Mouse (Mus musculus) mature B cell (primary cell): ENCODE measurements around the gene Fbxl16.

Experiments used
- in situ Hi-C: fragments of 300-500 bp; cut with MboI; formaldehyde crosslinking; loops from 2 replicates; pipeline ENCODE4 v1.14.3; 2019

The Fbxl16 gene

DNA sequence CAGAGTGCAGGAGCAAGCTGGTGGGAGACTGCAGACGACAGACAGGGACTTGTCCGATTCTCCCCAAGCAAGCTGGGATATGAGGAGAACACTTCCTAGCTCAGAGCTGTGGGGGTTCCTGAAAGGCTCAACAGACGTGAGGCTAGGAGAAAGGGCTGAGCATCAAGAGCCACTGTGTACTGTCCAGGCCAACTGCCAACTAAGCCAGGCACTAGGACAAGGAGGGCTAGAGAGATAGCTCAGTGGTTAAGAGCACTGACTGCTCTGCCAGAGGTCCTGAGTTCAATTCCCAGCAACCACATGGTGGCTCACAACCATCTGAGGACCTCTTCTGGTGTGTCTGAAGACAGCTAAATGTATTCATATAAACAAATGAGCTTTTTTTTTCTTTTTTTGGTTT lies 33.6 kb downstream of the Fbxl16 start:
- in situ Hi-C loops, result no loop called here

DNA sequence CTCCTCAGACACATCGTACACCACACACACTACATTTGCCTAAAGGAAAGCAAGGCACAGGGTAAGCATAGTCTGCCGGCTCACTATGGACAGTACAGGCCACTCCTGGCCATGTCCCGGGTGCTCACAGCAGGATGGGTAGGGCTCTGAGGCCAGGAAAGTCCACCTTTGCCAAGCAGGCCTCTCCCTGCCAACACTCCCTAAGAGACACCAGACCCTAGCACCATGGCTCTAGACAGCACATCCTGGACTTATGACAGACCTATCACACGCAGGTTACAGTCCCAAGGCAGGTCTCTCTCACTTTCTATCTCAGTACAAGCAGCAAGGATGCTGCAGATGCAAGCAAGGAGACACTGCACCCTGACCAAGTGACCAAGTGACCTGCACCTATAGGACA lies 34.2 kb downstream of the Fbxl16 start:
- in situ Hi-C loops, result no loop called here

GRCm38 (mm10) chr17:25843636-25844395 lies 34.9 kb downstream of the Fbxl16 start:
- in situ Hi-C loops, result no loop called here

DNA sequence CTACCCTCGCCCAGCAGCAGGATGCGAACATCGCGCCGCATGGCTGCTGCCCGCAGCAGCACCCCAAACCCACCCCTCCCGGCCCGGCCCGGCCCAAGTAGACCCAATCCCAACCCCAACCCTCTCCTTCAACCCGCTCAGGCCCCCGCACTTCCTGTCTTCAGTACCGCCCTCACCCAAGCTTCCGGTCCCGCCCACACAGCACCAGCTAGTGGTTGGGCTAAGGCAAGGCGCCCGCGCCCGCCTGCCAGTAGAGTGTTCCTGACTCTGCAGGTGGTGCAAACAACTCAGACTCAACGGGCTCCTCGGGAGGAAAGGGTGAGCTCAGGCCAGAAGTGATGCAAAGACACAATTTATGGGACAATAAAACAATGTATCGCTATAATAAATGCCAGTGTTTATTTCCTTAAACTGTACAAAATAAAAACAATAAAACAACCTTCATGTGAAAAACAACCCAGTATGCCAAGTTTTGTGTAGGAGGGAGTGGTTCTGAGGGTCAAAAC lies 35.6 kb downstream of the Fbxl16 start, which contains the start of gene Rhot2:
Rhot2 (minus strand) TSS at position 456 of the 506 bp plus-strand sequence.
- in situ Hi-C loops, result no loop called here

DNA sequence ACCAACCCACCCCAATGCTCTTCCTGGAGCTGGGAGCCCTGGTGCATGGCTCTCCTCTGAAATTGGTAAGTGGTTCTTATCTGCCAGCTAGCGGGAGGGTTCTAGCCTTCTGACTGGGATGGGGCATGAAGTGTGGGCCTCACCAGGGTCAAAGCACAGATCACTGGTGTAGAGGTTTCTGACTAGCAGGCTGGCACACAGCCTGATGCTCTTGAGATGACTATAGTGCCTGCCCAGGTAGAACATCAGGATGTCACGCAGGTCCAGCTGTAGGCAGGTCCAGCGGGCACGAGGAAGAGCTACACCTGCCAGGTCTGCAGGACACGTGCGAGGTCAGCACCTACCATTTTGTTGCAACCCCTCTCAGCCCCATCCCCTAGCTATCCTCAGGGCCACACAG lies 51.3 kb downstream of the Fbxl16 start:
- in situ Hi-C loops, result no loop called here

DNA sequence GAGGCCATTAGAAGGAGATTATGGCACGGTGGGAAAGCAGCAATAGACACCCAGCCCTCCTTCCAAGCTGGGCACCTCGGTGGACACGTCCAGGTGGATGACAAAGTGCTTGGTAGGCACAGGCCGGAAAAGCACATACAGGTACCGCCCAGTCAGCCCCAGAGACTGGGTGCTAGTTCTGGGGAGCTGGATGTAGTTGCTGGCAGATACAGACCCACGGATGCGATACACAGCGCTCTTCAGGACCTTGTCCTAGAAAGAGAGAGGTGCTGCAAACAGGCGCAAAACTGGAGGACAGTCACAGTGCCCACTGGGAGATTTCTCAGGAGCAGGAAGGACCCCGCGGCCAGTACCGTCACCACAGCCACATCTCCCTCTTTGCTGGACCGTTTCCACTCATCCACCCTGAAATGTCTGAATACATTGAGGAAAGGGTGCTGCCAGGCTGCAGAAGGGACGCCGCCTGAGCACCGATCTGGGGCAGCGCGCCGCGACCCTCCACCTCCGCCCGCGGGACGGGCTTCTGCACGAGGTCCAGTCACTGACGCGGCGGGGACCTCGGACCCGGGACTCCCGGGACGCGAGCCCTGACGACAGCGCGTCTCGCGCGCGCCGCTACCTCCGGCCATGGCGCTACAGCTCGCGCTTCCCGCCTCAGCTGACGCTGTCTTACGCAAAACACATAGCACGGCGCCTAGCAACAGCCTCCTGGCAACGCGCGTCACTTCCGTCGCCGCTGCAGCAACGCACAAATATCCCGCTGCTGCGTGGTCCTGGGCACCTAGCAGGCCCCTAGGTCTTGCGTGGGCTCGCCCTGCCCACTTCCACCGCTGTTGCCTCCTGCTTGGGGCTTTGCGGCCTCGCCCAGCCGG lies 52.2 kb downstream of the Fbxl16 start, which contains the start of gene Wdr90:
Wdr90 (minus strand) TSS at position 670 of the 872 bp plus-strand sequence.
- in situ Hi-C loops, result no loop called here

DNA sequence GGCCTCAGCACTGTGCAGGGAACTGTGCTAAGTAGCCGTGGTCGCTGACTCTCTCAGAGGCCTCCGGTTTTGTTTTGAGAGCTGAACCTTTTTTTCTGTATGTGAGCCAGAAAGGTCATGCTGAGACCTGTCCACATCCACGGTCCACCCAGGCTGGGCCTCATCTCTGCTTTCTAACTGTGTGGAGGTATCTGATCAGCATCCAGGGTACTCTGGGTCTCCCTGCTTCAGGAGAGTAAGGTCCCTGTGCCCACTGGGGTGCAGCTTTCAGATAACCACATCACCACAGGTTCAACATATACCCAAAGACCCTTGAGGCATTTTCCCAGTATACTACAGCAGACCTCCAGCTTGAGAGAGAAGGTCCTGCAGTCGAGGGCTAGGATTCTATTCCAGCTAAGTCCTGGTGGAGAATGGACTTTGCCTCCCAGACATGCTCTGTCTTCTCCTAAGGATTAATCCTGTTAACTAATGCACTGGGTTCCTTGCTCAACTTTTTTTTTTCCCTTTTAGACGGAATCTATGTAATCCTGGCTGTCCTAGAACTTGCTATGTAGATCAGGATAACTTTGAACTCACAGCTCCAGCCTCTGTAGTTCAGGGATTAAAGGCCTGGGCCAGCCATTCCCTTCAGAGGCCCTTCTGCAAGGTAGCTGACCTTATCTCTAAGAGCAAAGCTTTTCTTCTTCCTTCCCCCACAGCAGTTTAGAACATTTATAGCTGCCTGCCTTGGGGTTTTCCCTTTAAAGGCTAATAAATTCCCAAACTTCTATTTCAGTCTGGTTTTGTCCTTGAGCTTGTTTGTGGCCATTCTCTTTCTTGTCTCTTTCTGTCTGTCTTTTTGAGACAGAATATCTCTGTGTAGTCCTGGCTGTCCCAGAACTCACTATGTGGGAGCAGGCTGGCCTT lies 53.1 kb downstream of the Fbxl16 start:
- in situ Hi-C loops, result no loop called here

DNA sequence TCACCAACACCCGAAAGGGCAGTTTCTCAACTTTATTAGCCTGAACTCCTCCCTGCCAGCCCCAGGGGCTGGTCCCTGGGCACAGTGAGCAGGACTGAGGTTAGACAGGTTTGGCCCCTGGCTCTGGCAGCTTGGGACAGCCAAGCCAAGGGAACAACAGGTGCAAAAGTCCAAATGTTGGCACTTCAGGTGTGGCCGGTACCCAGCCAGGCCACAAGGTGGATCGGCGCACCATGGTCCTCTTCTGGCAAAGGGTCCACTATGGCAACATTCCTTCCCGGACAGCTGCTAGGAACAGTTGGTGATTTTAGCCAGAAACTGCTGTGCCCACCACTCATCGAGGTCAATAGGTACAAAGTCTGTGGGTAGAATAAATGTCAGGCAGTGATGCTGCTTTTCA lies 54.8 kb downstream of the Fbxl16 start:
- in situ Hi-C loops, result no loop called here

DNA sequence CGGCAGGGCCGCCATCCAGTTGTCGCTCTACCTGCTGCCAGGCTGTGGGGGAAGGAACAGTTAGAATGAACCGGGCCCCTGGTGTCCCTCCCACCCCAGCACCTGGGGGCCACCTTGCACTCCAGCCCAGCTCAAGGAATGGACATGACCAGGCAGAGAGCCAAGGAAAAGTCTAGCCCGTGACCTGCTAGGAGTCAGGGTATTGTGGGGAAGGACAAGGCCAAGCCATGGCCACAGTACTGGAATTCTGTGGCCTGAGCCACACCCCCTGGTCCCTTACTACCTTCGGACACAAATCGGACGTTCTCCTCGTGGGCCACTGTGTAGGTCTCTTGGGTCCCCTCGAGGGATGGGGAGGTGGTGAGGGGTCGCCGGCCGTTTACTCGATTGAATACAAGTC lies 55.4 kb downstream of the Fbxl16 start:
- in situ Hi-C loops, result no loop called here

DNA sequence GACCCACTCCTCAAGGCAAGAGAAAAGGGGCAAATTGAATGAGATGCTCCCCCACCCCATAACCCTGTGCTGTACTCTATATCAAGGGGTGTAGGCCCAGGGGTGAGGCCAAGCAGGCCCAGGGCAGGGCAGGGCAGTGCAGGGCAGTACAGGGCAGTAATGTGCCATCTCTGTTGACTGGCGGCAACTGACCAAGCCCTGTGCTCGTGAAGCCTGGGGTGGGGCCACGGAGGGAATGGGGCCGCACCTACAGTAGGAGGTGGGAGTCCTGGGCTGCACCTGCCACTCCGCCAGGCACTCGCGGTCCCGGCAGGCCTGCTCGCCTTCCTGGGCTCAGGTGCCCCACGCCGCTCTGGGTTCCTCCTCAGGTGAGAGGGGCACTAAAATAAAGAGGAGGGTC lies 56.4 kb downstream of the Fbxl16 start:
- in situ Hi-C loops, result no loop called here

DNA sequence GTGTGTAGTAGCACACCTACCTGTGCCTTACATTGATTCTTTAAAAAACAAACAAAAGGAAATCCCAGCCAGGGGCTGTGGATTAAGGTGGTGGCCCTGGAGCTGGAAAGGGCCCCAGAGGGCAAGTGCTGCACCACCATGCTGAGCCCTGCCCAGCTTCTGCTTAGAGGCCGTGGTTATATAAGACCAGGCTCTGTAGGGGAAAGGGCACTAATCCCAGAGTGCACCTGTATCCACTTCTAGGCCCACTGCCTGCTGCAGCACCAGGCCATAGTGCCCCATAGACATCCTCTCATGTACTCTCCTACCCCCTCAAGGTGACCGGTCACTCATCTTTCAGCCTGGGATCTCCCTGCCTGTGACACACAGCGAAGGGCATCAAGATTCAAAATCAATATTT lies 57.3 kb downstream of the Fbxl16 start:
- in situ Hi-C loops, result no loop called here

DNA sequence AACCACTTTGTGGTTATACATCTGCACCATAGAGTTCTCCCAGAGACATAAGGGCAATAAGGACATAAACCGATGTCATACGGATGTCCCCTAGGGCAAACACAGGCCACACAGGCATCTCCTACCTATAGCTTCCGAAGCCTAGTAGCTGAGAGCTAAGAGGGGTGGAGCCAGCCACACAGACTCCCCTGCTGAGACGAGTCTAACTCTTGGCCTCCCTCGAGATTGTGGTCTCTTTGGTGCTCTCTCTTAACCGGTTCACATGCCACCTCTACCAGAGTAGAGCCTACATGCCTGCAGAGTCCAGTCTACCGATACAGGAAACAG lies 58.6 kb downstream of the Fbxl16 start:
- in situ Hi-C loops, result no loop called here

DNA sequence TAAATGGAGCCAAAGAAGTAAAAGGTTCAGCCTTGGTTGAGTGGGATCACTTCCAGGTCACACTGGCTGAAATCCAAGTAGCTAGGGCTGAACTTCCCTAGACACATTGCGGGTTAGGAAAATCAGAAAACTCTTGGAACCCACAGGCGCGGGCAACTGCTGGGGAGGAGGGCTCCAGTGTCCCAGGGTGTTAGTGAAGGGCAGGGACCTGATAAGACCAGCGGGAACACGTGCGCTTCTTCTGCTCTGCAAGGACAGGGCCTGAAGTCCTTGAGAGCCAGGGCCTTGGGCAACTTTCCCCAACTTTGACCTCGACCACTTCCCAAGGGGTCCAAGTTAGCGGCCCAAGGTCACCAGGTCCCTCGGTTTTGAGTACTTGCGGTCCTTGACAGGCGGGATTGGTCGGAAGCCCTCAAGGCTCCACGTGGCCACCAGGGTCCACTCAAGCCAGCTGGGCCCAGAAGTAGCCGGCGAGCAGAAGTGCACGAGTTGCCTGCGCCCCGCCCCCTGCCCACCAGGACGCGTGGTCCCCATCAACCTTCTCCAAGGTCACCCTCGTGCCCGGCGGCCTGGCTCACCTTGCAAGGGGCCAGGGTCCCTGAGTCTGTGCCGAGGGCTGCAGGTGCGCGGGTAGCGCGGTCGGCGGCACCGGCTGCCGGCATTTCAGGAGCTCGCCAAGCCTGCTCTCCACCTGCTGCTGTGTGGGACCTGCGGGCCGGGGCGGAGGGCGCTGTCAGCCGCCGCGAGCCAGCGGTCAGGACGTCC lies 59.1 kb downstream of the Fbxl16 start:
- in situ Hi-C loops, result no loop called here

- in situ Hi-C loops, result no loop called here
These were observed 59.8 kb downstream of the Fbxl16 start, which contains the start of gene Mcrip2 for GRCm38 (mm10) chr17:25868601-25869191. Gene Mcrip2 (minus strand): TSS chr17:25868764.

DNA sequence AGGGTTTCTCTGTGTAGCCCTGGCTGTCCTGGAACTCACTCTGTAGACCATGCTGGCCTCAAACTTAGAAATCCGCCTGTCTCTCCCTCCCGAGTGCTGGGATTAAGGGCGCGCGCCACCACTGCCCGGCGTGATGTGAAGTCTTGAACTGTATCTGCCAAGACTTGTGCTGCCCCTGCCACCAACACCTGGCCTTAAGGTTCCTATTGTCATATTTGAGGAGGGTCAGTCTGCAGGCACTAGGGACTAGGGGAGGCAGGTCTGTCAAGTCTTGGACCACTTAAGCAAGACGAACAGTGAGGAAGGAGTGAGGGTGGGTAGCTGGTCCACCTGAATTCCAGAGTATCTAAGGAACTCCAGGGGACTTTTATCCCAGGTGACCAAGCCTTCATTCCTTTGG lies 60.6 kb downstream of the Fbxl16 start:
- in situ Hi-C loops, result no loop called here

GRCm38 (mm10) chr17:25869954-25870353 lies 61.1 kb downstream of the Fbxl16 start:
- in situ Hi-C loops, result no loop called here
